Mouse (Mus musculus) CD8-positive naive resting alpha-beta T cell, adult 57 days (primary cell): ENCODE data around the gene Gm5767. TPM values are rescaled to one million over a fixed set of nuclear protein-coding genes. Genes with fewer than 3 reads are reported as not detected.

ENCODE experiments used
- total RNA-seq: library from RNA; stranded (reverse); gene quantifications from one replicate; pipeline ENCODE4 v1.2.4, GENCODE M21; 2023

Gene Gm5767
- total RNA-seq: not detected

GRCm38 (mm10) chr16:8680470-8680869 is at the start of gene Gm5767:
Gene Gm5767 (plus strand): TSS chr16:8680770.

GRCm38 (mm10) chr16:8637217-8638051 is 43.1 kb upstream of the Gm5767 start, which contains the start of the genes Pmm2 and Tmem186:
Gene Pmm2 (plus strand): TSS chr16:8637674.
Gene Tmem186 (minus strand): TSS chr16:8637712.

GRCm38 (mm10) chr16:8671551-8672349 is 8.8 kb upstream of the Gm5767 start, which contains the start of gene Carhsp1:
Gene Carhsp1 (minus strand): TSS chr16:8672155.

Other genes with a start within 250 kb of the Gm5767 start
- 33.3 TPM for gene Mettl22, start 210.0 kb upstream of the Gm5767 start, total RNA-seq
- 0.12 TPM for gene Abat, start 167.3 kb upstream of the Gm5767 start, total RNA-seq
- 121 TPM for gene Pmm2, start 43.1 kb upstream of the Gm5767 start, total RNA-seq
- 16.1 TPM for gene Tmem186, start 43.1 kb upstream of the Gm5767 start, total RNA-seq
- gene Carhsp1, start 8.6 kb upstream of the Gm5767 start, total RNA-seq: 12.0 TPM
- 270 TPM for gene Usp7, start 111.5 kb downstream of the Gm5767 start, total RNA-seq
- 103 TPM for gene 1810013L24Rik, start 149.3 kb downstream of the Gm5767 start, total RNA-seq